Mouse (Mus musculus) lung, adult 2 months (tissue): ENCODE measurements around the gene Adgrg3.

Source experiments
- CTCF ChIP-seq: fragments of 200-500 bp; IDR thresholded peaks from 2 replicates; pipeline ENCODE4 v1.5.1; 2011; ENCODE audit warnings: mild to moderate bottlenecking, low read length, control low read depth; ENCODE audit not compliant: insufficient read depth
- POLR2A ChIP-seq: fragments of 200-500 bp; IDR thresholded peaks from 2 replicates; pipeline ENCODE4 v1.6.1; 2011; ENCODE audit warnings: low read depth, mild to moderate bottlenecking, control low read depth, low read length, borderline replicate concordance; ENCODE audit errors: extremely low read depth

GRCm38 (mm10) chr8:95093574-95093973 lies 76.1 kb downstream of the Adgrg3 start:
- TF ChIP-seq POLR2A, result no peak
- TF ChIP-seq CTCF, result no peak
